Mouse (Mus musculus): ENCODE measurements around the gene Ppp1r2. TPM values are rescaled to one million over a fixed set of nuclear protein-coding genes. Genes with fewer than 3 reads are reported as not detected.

Ppp1r2 gene
- total and polyA plus RNA-seq, 3 experiments, result 33.8 to 75.4 (median 62.4) TPM

DNA sequence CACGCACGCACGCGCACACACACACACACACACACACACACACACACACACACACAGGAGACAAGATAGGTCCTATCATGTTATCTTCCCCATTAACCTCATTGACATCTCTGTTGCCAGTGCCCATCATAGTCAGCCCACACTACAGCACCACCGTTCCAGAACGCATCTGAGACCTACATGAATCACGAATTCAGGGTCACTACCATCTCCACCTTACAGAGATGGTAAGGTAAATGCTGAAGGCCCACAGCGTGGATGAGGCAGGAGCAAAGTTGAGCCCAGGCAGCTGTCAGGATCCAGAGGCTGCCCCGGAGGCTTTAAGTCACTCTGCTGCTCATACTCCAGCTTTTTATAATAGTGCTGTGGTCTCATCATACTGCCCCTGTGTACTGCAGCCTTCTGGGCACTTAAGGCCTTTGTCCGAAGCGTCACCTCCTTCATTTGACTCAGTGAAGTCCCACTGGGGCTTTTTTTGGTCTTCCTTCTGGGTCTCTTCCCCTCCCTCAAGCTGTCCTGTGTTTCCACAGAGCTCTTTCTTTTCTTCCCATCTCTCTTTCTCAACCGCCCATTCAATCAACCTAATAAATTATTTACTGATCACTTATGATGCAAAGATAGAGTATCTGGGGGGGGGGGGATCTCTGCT is 40.1 kb downstream of the Ppp1r2 start (continued):
- TF ChIP-seq TCF12 (IDR thresholded peaks at IDR 0.05; ENCODE audit: low read depth, low read length), result no peak

DNA sequence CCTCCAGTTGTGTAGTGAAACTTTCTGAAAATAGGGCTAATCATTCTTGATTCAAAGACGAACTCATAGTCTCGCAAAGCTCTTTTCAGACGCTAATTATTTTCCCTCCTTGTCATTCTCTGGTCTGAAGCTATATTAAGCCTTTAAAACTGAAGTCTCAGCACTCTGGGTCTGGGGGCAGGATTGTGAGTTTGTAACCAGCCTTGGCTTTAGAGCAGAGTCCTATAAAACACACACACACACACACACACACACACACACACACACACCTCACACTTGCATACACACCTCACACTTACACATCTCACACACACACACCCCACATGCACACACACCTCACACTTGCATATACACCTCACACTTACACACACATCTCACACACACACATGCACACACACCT is 40.7 kb downstream of the Ppp1r2 start:
- no peaks in the 10 kb centered on the region for H3K36me3 ChIP-seq (replicated peaks in 1 of 2; ENCODE audit: control insufficient read depth in 1 of 2, insufficient read depth in 1 of 2, low read length in 1 of 2)
- no peaks in the 10 kb centered on the region for H3K79me2 ChIP-seq (replicated peaks; ENCODE audit: control insufficient read depth, extremely low read depth, insufficient read depth, poor library complexity, severe bottlenecking)
- dilution Hi-C loops (cut with MboI; ENCODE audit: extremely low pct_ligation_motif_present, extremely low pct_unique_long_range_greater_than_20kb, low sequenced_read_pairs) (no loop called here), in situ Hi-C loops (cut with MboI; ENCODE audit: low pct_ligation_motif_present, low pct_unique_long_range_greater_than_20kb, low sequenced_read_pairs) (no loop called here)
- no peak for TF ChIP-seq ZMIZ1 (IDR thresholded peaks at IDR 0.05; ENCODE audit: low read depth, low read length)
- TF ChIP-seq RCOR1 (conservative IDR thresholded peaks at IDR 0.05; ENCODE audit: low read depth, low read length), result 0 out of 2 replicates have a peak, but pooled peaks have one; percentile 6
- no peak for TF ChIP-seq NRF1 (IDR thresholded peaks at IDR 0.05; ENCODE audit: low read depth, low read length)
- H3K4me1 ChIP-seq (ENCODE audit: control insufficient read depth in 1 of 2, insufficient read depth in 2 of 2), result peaks cover 18 to 31% of the 10 kb centered on the region in 2 experiments
- no peaks in the 10 kb centered on the region for H3K27me3 ChIP-seq (replicated peaks)
- peak overlapping the region in 1 of 3 experiments; percentile 63 for H3K4me3 ChIP-seq (replicated peaks in 1 of 3; ENCODE audit: low read depth in 2 of 3, low read length in 2 of 3, poor library complexity in 1 of 3)
- no peak for DNase-seq (ENCODE audit: extremely low read depth)
- peak overlapping the region; percentile 87 for H3K27ac ChIP-seq (ENCODE audit: insufficient read depth, low read depth)
- peak overlapping the region; percentile 75 for H3K4me2 ChIP-seq (ENCODE audit: insufficient read depth, low read depth, poor library complexity, severe bottlenecking)
- peaks cover 6% of the 10 kb centered on the region for H3K9me3 ChIP-seq (replicated peaks; ENCODE audit: low read length)
- peak overlapping the region; percentile 25 for H3K9ac ChIP-seq (ENCODE audit: insufficient read depth, low read depth)

DNA sequence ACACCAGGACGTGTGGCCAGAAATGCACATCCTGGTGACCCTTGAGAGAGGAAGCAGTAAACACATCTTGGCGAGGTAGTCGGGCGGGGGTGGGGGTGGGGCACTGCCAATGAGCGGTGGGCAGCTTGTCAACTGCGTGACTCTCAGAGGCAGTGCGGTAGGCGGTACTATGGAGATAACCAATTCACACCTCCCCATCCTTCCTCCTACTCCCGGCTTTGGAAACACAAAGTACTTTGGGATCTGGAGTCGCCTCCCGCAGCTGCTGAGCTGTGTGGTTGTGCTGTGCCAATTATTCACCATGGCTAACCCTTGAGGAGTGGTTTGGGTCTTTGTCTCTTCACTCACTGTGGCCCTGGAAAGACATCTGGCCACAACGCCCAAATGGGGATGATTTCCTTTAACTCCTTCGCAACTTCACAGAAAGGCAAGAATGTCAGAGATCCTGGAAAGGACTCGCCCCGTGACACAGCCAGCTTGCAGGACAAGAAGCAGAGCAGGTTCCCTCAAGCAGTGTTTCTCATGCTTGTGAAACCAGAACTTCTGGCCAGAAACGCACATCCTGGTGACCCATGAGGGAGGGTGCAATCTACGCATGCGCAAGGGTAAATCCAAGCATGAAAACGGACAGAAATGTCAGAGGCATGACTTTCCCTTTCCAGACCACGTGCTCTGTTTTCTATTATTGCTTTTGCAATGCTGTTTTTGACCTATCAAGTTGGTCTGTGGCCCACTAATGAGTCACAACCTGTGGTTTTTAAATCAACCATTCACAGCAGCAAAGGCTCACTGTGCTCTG is 41.3 kb downstream of the Ppp1r2 start:
- Histone ChIP-seq H3K4me2 (ENCODE audit: insufficient read depth, low read depth, poor library complexity, severe bottlenecking) (peak overlapping the region; percentile 75), H3K27me3 (replicated peaks) (no peaks in the 10 kb centered on the region), H3K79me2 (replicated peaks; ENCODE audit: control insufficient read depth, extremely low read depth, insufficient read depth, poor library complexity, severe bottlenecking) (no peaks in the 10 kb centered on the region), H3K4me1 (ENCODE audit: control insufficient read depth in 1 of 2, insufficient read depth in 2 of 2) (peaks cover 18 to 31% of the 10 kb centered on the region in 2 experiments), H3K9me3 (replicated peaks; ENCODE audit: low read length) (peaks cover 6% of the 10 kb centered on the region), H3K36me3 (replicated peaks in 1 of 2; ENCODE audit: control insufficient read depth in 1 of 2, insufficient read depth in 1 of 2, low read length in 1 of 2) (no peaks in the 10 kb centered on the region), H3K9ac (ENCODE audit: insufficient read depth, low read depth) (0 out of 2 replicates have a peak overlapping the region, but pooled peaks have one; percentile 25), H3K27ac (ENCODE audit: insufficient read depth, low read depth) (peak overlapping the region; percentile 13; the same call in 1 of the 2 replicates), H3K4me3 (replicated peaks in 1 of 3; ENCODE audit: low read depth in 2 of 3, low read length in 2 of 3, poor library complexity in 1 of 3) (no peak overlapping the region)
- in situ Hi-C loops (cut with MboI; ENCODE audit: low pct_ligation_motif_present, low pct_unique_long_range_greater_than_20kb, low sequenced_read_pairs) (no loop called here), dilution Hi-C loops (cut with MboI; ENCODE audit: extremely low pct_ligation_motif_present, extremely low pct_unique_long_range_greater_than_20kb, low sequenced_read_pairs) (no loop called here)
- DNase-seq (ENCODE audit: extremely low read depth), result peak; percentile 96
- TF ChIP-seq ZNF384 (IDR thresholded peaks at IDR 0.05; ENCODE audit: low read depth, low read length) (no peak), USF2 (conservative IDR thresholded peaks at IDR 0.05; ENCODE audit: low read depth, low read length) (peak; percentile 86), UBTF (IDR thresholded peaks at IDR 0.05; ENCODE audit: low read depth, low read length) (0 out of 2 replicates have a peak, but pooled peaks have one; percentile 34), GABPA (IDR thresholded peaks at IDR 0.05; ENCODE audit: insufficient replicate concordance, low read depth, low read length) (no peak), BHLHE40 (IDR thresholded peaks at IDR 0.05; ENCODE audit: low read depth, low read length) (peak; percentile 96), ZKSCAN1 (IDR thresholded peaks at IDR 0.05; ENCODE audit: borderline replicate concordance, low read depth, low read length) (no peak), RCOR1 (conservative IDR thresholded peaks at IDR 0.05; ENCODE audit: low read depth, low read length) (0 out of 2 replicates have a peak, but pooled peaks have one; percentile 25), EP300 (IDR thresholded peaks at IDR 0.05; ENCODE audit: low read length) (peak; percentile 67), MAX (IDR thresholded peaks at IDR 0.05; ENCODE audit: low read length) (peak; percentile 100), SMC3 (IDR thresholded peaks at IDR 0.05; ENCODE audit: low read depth, low read length) (no peak), TBP (conservative IDR thresholded peaks at IDR 0.05; ENCODE audit: low read depth, low read length) (peak; percentile 71; the same call in 1 of the 2 replicates), IRF4 (IDR thresholded peaks at IDR 0.05; ENCODE audit: low read depth, low read length) (peak; percentile 83), USF1 (IDR thresholded peaks at IDR 0.05; ENCODE audit: low read depth, low read length) (peak; percentile 88), JUN (IDR thresholded peaks at IDR 0.05; ENCODE audit: insufficient read depth, low read depth, low read length) (peak; percentile 45; the same call in 1 of the 2 replicates), MYC (IDR thresholded peaks at IDR 0.05; ENCODE audit: low read depth, low read length) (peak; percentile 99), NRF1 (IDR thresholded peaks at IDR 0.05; ENCODE audit: low read depth, low read length) (peak; percentile 99), KAT2A (IDR thresholded peaks at IDR 0.05; ENCODE audit: insufficient replicate concordance, low read length) (no peak), CHD2 (IDR thresholded peaks at IDR 0.05; ENCODE audit: low read length) (peak; percentile 61; the same call in 1 of the 2 replicates), TCF12 (IDR thresholded peaks at IDR 0.05; ENCODE audit: low read depth, low read length) (peak; percentile 47; the same call in 1 of the 2 replicates), MAZ (IDR thresholded peaks at IDR 0.05; ENCODE audit: low read depth, low read length) (no peak), ETS1 (conservative IDR thresholded peaks at IDR 0.05; ENCODE audit: low read depth, low read length) (peak; percentile 95), HCFC1 (IDR thresholded peaks at IDR 0.05; ENCODE audit: low read depth, low read length) (0 out of 2 replicates have a peak, but pooled peaks have one; percentile 22), MXI1 (IDR thresholded peaks at IDR 0.05; ENCODE audit: low read depth, low read length) (peak; percentile 95), MAFK (IDR thresholded peaks at IDR 0.05; ENCODE audit: insufficient replicate concordance, low read length) (0 out of 2 replicates have a peak, but pooled peaks have one; percentile 53)

All from CH12.LX (cell line).